Mouse (Mus musculus) intestine, embryonic 16.5 days (tissue): ENCODE measurements at regions not wholly inside any gene's neighbourhood (a gene's known extent, or its start where the extent isn't known, plus 50 kb on each side); places are given as distances from the start of the nearest gene placed in this dataset.
A peak's percentile ranks its signal among the peaks of the same experiment; 100 is the strongest.

Experiments
- ATAC-seq: fragments of 200-750 bp; cut with Nextera tagmentation; 2 replicates; pipeline ENCODE4 v1.8.0; 2017; ENCODE audit warnings: moderate TSS enrichment, moderate library complexity
- H3K27ac ChIP-seq: fragments of 300-500 bp; sonication (generic); 2 replicates; pipeline ENCODE4 v1.5.1; 2014; ENCODE audit warnings: mild to moderate bottlenecking, low read length
- H3K27me3 ChIP-seq: fragments of 300-500 bp; sonication (generic); replicated peaks from 2 replicates; pipeline ENCODE4 v1.6.1; 2014; ENCODE audit warnings: low read length, control low read depth, mixed read lengths; ENCODE audit not compliant: control insufficient read depth, insufficient read depth
- H3K36me3 ChIP-seq: fragments of 300-500 bp; sonication (generic); 2 replicates; pipeline ENCODE4 v1.6.1; 2014; ENCODE audit warnings: low read length, control low read depth; ENCODE audit not compliant: control insufficient read depth, insufficient read depth
- H3K4me1 ChIP-seq: fragments of 300-500 bp; sonication (generic); 2 replicates; pipeline ENCODE4 v1.6.1; 2014; ENCODE audit warnings: low read length, control low read depth, mixed read lengths; ENCODE audit not compliant: control insufficient read depth, insufficient read depth
- H3K4me2 ChIP-seq: fragments of 300-500 bp; sonication (generic); 2 replicates; pipeline ENCODE4 v1.6.1; 2014; ENCODE audit warnings: low read depth, low read length, control low read depth
- H3K4me3 ChIP-seq: fragments of 300-500 bp; sonication (generic); 2 replicates; pipeline ENCODE4 v1.5.1; 2014; ENCODE audit warnings: mild to moderate bottlenecking, low read length
- H3K9ac ChIP-seq: fragments of 300-500 bp; sonication (generic); 2 replicates; pipeline ENCODE4 v1.6.1; 2014; ENCODE audit warnings: low read depth, low read length
- H3K9me3 ChIP-seq: fragments of 300-500 bp; sonication (generic); 2 replicates; pipeline ENCODE4 v1.6.1; 2016; ENCODE audit warnings: low read length, control low read depth; ENCODE audit not compliant: control insufficient read depth
- WGBS: fragments of 180-500 bp; shearing (Covaris S2); extraction: QIAGEN DNeasy Blood & Tissue Kit; methylation state at CpG from one replicate; pipeline ENCODE4 v1.1.7; 2014; 5-methylcytosine and 5-hydroxymethylcytosine counted together

- no peak for ATAC-seq
- WGBS: 97% methylated on average over 6 of the region's 6 CpGs
- Histone ChIP-seq H3K9ac (no peak overlapping the region), H3K9me3 (no peaks in the 10 kb centered on the region), H3K4me2 (no peak overlapping the region), H3K27ac (no peak overlapping the region), H3K4me3 (no peak overlapping the region), H3K36me3 (no peaks in the 10 kb centered on the region), H3K4me1 (peaks cover 15% of the 10 kb centered on the region), H3K27me3 (no peaks in the 10 kb centered on the region)
These were observed 360.7 kb upstream of the Prox1 start for GRCm38 (mm10) chr1:190531224-190531623.

GRCm38 (mm10) chr1:190530079-190530478 is 359.6 kb upstream of the Prox1 start:
- WGBS: 75% methylated on average over 3 of the region's 3 CpGs
- Histone ChIP-seq H3K27me3 (no peaks in the 10 kb centered on the region), H3K4me2 (no peak overlapping the region), H3K27ac (no peak overlapping the region), H3K36me3 (no peaks in the 10 kb centered on the region), H3K9ac (no peak overlapping the region), H3K4me1 (peaks cover 24% of the 10 kb centered on the region), H3K9me3 (no peaks in the 10 kb centered on the region), H3K4me3 (no peak overlapping the region)
- ATAC-seq: no peak

GRCm38 (mm10) chr1:190527545-190528137 is 357.1 kb upstream of the Prox1 start:
- Histone ChIP-seq H3K27ac (no peak overlapping the region), H3K4me3 (no peak overlapping the region), H3K36me3 (no peaks in the 10 kb centered on the region), H3K4me1 (peaks cover 17% of the 10 kb centered on the region), H3K27me3 (no peaks in the 10 kb centered on the region), H3K9ac (no peak overlapping the region), H3K9me3 (no peaks in the 10 kb centered on the region), H3K4me2 (no peak overlapping the region)
- ATAC-seq: no peak
- 52% methylated on average over 7 of the region's 7 CpGs for WGBS

- no peak overlapping the region for H3K4me2 ChIP-seq
- no peaks in the 10 kb centered on the region for H3K9me3 ChIP-seq
- H3K27me3 ChIP-seq: no peaks in the 10 kb centered on the region
- H3K9ac ChIP-seq: no peak overlapping the region
- ATAC-seq: peak; percentile 45; the same call in 1 of the 2 replicates
- WGBS: 20% methylated on average over 7 of the region's 7 CpGs
- peaks cover 12% of the 10 kb centered on the region; the same call in 1 of the 2 replicates for H3K4me1 ChIP-seq
- no peaks in the 10 kb centered on the region for H3K36me3 ChIP-seq
- no peak overlapping the region for H3K4me3 ChIP-seq
- no peak overlapping the region for H3K27ac ChIP-seq
These were observed 356.1 kb upstream of the Prox1 start for GRCm38 (mm10) chr1:190526634-190527033.

GRCm38 (mm10) chr1:190526046-190526445 is 355.5 kb upstream of the Prox1 start:
- H3K36me3 ChIP-seq: no peaks in the 10 kb centered on the region
- H3K27me3 ChIP-seq: no peaks in the 10 kb centered on the region
- no peak overlapping the region for H3K4me2 ChIP-seq
- peaks cover 12% of the 10 kb centered on the region; the same call in 1 of the 2 replicates for H3K4me1 ChIP-seq
- H3K4me3 ChIP-seq: no peak overlapping the region
- no peak overlapping the region for H3K9ac ChIP-seq
- peak; percentile 55 for ATAC-seq
- no peaks in the 10 kb centered on the region for H3K9me3 ChIP-seq
- WGBS: 21% methylated on average over 6 of the region's 6 CpGs
- no peak overlapping the region for H3K27ac ChIP-seq

GRCm38 (mm10) chr1:190500106-190500505 is 329.6 kb upstream of the Prox1 start:
- Histone ChIP-seq H3K9ac (no peak overlapping the region), H3K4me1 (no peaks in the 10 kb centered on the region), H3K36me3 (no peaks in the 10 kb centered on the region), H3K27me3 (no peaks in the 10 kb centered on the region), H3K4me2 (no peak overlapping the region), H3K27ac (no peak overlapping the region), H3K9me3 (no peaks in the 10 kb centered on the region), H3K4me3 (no peak overlapping the region)
- 86% methylated on average over 8 of the region's 8 CpGs for WGBS
- no peak for ATAC-seq

- Histone ChIP-seq H3K4me1 (no peaks in the 10 kb centered on the region), H3K27ac (no peak overlapping the region), H3K4me3 (no peak overlapping the region), H3K4me2 (no peak overlapping the region), H3K36me3 (no peaks in the 10 kb centered on the region), H3K27me3 (no peaks in the 10 kb centered on the region), H3K9ac (no peak overlapping the region), H3K9me3 (no peaks in the 10 kb centered on the region)
- 89% methylated on average over 4 of the region's 4 CpGs for WGBS
- no peak for ATAC-seq
These were observed 327.0 kb upstream of the Prox1 start for GRCm38 (mm10) chr1:190497474-190497873.

- Histone ChIP-seq H3K9ac (no peak overlapping the region), H3K36me3 (no peaks in the 10 kb centered on the region), H3K9me3 (no peaks in the 10 kb centered on the region), H3K4me1 (no peaks in the 10 kb centered on the region), H3K27me3 (no peaks in the 10 kb centered on the region), H3K4me2 (no peak overlapping the region), H3K4me3 (no peak overlapping the region), H3K27ac (no peak overlapping the region)
- ATAC-seq: no peak
- 44% methylated on average over 10 of the region's 10 CpGs for WGBS
These were observed 325.4 kb upstream of the Prox1 start for GRCm38 (mm10) chr1:190495741-190496520.

- Histone ChIP-seq H3K4me2 (no peak overlapping the region), H3K9me3 (no peaks in the 10 kb centered on the region), H3K27ac (no peak overlapping the region), H3K9ac (no peak overlapping the region), H3K4me1 (no peaks in the 10 kb centered on the region), H3K27me3 (no peaks in the 10 kb centered on the region), H3K36me3 (no peaks in the 10 kb centered on the region), H3K4me3 (no peak overlapping the region)
- 75% methylated on average over 7 of the region's 7 CpGs for WGBS
- no peak for ATAC-seq
These were observed 316.1 kb upstream of the Prox1 start for GRCm38 (mm10) chr1:190486551-190487104.
